Mouse (Mus musculus): ENCODE measurements around the gene Usp6nl. TPM values are rescaled to one million over a fixed set of nuclear protein-coding genes. Genes with fewer than 3 reads are reported as not detected.

Gene Usp6nl
- polyA plus RNA-seq, 1 experiment = 9.6 TPM

DNA sequence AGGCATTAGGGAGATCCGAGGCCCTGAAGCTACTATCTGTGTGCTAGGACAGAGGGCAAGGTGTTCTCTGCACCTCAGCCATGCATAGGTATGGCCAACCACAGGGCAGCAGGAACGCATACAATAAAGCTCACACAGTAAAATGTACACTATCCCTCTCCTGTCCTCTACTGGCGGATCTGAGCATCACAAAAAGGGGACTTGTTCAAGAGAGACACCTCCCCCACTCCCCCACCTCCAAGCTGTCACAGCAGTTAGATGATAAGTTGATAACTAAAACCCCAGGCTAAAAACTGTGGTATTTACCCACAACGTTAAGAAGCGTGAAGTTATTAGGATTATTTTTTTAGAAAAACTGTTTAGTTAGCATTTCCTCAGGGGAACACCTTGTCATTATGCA, 151.4 kb downstream of the Usp6nl start:
- no peak for DNase-seq (ENCODE audit: low read depth)

GRCm38 (mm10) chr2:6477884-6478283, 155.4 kb downstream of the Usp6nl start:
- no peak for DNase-seq (ENCODE audit: low read depth)

- DNase-seq (ENCODE audit: low read depth) = no peak
Observed at GRCm38 (mm10) chr2:6478361-6478965, 156.0 kb downstream of the Usp6nl start.

DNA sequence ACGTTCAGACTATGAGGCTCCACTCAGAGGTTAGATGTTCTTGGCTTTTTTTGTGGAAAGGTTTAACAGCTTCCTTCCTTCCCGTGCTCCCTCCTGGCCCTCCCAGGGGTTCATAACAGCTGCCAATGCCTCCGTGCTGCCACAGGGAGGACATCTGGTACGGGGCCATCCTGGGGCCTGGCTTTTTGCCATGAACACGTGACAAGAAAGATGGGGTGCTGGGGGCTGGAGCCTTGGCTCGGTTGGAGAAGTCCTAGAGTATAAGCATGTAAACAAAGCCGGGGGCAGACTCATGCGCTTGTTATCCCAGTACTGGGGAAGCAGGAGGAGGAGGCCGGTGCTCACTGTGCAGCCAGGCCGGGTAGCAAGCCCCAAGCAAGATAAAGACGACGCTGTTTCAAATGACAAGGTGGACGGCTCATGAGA, 156.5 kb downstream of the Usp6nl start:
- DNase-seq (ENCODE audit: low read depth) = no peak

DNA sequence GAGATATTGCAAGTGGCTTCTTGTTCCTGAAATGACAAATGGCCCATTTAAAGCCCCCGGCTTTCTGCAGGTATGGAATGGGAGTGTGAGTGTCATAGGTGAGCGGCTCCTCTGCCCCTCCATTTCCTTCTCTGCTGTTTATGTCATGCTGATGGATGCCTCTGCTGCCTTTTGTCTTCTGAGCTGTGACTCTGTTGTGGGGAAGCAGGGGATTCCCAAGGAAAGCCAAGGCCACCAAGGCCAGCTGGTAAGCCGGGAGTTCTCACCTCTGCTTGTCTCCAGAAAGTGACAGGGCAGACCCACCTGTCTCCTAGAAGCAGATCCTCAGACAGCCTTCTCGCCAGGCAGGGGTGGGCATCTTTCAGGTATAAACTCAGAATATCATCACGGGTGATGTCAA, 157.2 kb downstream of the Usp6nl start:
- no peak for DNase-seq (ENCODE audit: low read depth)

DNA sequence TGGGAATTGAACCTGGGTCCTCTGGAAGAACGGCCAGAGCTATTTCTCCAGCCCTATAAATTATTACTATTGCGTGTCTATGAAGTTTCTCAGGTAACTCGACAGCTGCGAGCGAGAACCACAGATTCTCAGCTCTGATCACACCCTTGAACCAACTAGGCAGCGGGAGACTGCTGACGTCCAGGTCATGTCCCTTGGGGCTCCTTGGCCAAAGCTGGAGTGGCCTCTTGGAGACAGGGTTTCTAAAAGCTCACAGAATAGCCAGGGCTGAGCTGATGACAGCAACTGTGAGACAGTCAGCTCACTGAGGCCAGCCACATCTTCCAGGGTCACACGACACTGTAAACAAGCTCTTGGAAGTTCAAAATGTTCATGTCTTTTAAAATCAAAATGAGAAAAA, 159.5 kb downstream of the Usp6nl start:
- no peak for DNase-seq (ENCODE audit: low read depth)

- no peak for DNase-seq (ENCODE audit: low read depth)
Observed at GRCm38 (mm10) chr2:6482411-6482810, 159.9 kb downstream of the Usp6nl start.

GRCm38 (mm10) chr2:6483081-6483992, 160.9 kb downstream of the Usp6nl start:
- DNase-seq (ENCODE audit: low read depth) = no peak

DNA sequence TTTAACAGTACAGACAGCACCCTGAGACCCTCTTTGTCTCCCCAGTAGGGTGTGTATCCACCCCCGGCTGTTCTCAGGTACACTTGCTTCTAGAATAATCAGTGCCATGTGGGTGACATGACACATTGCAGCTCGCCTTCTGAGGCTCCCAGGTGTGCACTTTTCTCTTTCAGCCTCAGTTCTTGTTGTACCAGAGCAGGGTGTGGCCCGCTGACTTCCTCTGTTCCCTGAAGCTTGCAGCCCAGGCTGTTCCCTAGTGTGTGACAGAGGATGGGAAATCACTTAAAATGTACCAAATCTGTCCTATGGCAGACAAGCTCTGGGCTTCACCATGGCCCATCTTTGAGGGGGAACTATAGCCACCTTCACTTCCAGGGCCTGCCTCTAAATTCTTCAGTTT, 161.7 kb downstream of the Usp6nl start:
- no peak for DNase-seq (ENCODE audit: low read depth)

DNA sequence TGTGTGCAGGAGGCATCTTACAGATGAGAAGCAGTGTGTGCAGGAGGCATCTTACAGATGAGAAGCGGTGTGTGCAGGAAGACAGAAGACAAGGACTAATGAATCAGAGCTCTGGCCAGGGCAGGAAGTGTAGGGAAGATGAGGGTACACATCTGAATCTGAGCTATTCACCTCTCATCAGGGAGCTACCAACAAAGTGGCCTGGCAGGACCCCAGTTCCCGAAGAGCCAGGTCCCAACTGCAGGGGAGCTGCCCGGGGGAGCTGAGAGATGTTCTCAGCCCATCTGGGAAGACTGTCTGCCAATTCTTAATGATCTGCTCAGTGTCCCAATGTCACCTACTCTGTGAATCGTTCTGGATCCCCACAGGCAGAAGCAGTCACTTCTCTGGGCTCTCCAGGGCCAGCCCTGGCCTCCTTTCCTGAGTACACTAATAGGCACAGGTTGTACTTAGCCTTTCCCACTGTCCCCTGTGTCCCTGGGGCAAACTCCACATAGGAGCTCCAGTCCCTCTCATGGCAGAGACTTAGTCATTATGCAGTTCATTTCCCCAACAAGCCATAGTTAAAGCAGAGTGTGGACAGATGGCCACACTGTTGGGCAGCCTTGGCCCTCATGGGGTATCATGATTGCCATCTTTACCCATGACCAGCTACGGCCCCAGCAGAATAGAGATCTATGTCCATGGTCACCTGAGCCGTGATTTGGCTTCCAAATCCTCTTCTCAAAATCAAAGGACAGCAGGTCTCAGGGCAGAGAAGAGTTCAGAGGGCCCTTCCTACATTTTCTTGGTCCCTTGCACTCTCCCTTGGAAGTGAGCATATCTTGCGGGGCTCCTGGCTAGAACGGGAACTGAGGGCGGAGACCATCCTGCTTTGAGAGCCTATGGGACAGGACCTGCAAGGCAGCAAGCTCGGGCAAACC, 165.4 kb downstream of the Usp6nl start:
- DNase-seq (ENCODE audit: low read depth) = no peak

DNA sequence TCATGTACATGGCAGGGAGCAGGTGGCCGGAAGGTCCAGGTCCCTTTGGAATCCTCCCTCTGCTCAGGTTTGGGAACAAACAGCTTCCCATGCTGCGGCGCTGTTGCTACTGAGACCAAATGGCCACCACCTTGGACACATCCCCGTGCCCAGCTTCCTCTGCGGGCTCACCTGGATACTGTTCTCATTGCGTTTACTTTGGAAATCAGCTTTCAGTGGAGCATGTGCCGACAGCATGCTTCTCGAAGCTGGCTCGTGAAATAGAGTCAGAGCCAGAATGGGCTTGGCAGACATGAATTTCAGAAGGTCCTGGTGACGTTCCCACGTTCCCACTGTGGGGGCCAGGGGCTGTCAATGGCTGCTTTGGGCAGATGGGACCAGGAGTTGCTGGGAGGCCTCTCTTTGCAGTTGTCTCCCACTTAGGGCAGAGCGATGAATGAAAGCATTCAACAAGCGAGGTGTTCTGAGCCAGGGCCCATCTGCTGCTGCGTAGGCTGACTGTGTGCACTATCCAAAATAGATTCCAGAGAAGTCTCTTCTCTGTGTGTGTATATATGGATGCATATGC, 166.1 kb downstream of the Usp6nl start:
- DNase-seq (ENCODE audit: low read depth) = no peak

DNA sequence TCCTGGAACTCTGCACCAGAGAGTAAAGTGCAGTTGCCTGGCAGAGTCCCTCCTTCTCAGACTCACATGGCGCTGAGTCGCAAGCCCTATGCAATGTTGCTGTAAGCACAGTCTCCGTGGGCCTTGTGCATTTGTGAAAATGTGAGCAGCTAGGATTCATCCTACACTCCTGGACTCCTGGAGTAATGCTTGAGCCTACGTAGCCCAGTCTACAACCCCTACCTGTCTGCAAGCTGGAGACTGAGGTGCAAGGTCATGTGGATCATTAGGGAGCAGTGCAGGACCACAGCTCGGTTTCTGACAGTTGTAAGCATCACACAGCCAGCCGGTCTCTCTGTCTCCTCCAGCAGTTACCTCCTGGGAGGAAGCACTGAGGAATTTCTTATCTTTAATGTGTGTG, 167.6 kb downstream of the Usp6nl start:
- DNase-seq (ENCODE audit: low read depth) = no peak

DNA sequence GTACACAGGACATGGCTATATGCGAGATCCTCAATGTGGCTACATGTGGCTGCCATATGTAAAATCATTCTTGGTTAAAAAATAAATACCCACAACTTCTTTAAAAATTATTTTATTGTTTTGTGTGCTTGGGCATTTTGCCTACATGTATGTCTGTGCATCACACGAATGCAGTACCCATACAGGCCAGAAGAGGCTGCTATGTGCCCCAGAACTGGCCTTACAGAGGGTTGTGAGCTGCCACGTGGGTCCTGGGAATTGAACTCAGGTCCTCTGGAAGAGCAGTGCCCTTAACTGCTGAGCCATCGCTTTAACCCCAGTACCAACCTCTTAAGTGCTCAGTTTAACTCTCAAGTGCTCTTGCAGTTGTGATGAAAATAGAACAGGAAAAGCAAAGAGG, 168.4 kb downstream of the Usp6nl start:
- no peak for DNase-seq (ENCODE audit: low read depth)

- DNase-seq (ENCODE audit: low read depth) = no peak
Observed at GRCm38 (mm10) chr2:6493886-6494285, 171.4 kb downstream of the Usp6nl start.

Other genes starting within 250 kb of the Usp6nl start
- 4.0 and 5.1 TPM in 2 replicates for gene Proser2, start 192.5 kb upstream of the Usp6nl start, polyA plus RNA-seq (2012; rRNA removed)
- gene Echdc3, start 109.6 kb upstream of the Usp6nl start, polyA plus RNA-seq (2012; rRNA removed) = 24.4 and 27.1 TPM in 2 replicates